Mouse (Mus musculus) spleen, adult 2 months (tissue): ENCODE results near the gene Hmga2. TPM values are rescaled to one million over a fixed set of nuclear protein-coding genes. Genes with fewer than 3 reads are reported as not detected.

Experiments
- DNase-seq, 2 experiments: peaks; one replicate each; pipeline versions ENCODE4 v3.0.0 to v3.0.0-alpha.2; 2012 to 2021; ENCODE audit warnings: low spot score in 2 of 2, low read depth in 1 of 2
- H3K27ac ChIP-seq: fragments of 200-500 bp; 2 replicates; pipeline ENCODE4 v1.5.1; 2012; ENCODE audit warnings: low read length, inconsistent platforms; ENCODE audit not compliant: insufficient read depth
- H3K27me3 ChIP-seq: fragments of 200-500 bp; 2 replicates; pipeline ENCODE4 v1.6.1; 2012; ENCODE audit warnings: mild to moderate bottlenecking, moderate library complexity, low read length, inconsistent platforms; ENCODE audit not compliant: control insufficient read depth, insufficient read depth
- H3K36me3 ChIP-seq: fragments of 200-500 bp; 2 replicates; pipeline ENCODE4 v1.6.1; 2012; ENCODE audit warnings: mild to moderate bottlenecking, low read length, inconsistent platforms; ENCODE audit not compliant: control insufficient read depth, insufficient read depth
- H3K4me1 ChIP-seq: fragments of 200-500 bp; 2 replicates; pipeline ENCODE4 v1.6.1; 2011; ENCODE audit warnings: inconsistent platforms; ENCODE audit not compliant: control insufficient read depth, insufficient read depth, insufficient read length
- H3K4me3 ChIP-seq: fragments of 200-500 bp; 2 replicates; pipeline ENCODE4 v1.5.1; 2011; ENCODE audit warnings: mild to moderate bottlenecking, inconsistent platforms; ENCODE audit not compliant: insufficient read depth, insufficient read length; ENCODE audit errors: extremely low read depth
- CTCF ChIP-seq: fragments of 200-500 bp; IDR thresholded peaks from 2 replicates; pipeline ENCODE4 v1.5.1; 2011; ENCODE audit warnings: mild to moderate bottlenecking, inconsistent platforms; ENCODE audit not compliant: insufficient read depth, insufficient read length, insufficient replicate concordance; ENCODE audit errors: extremely low read depth
- POLR2A ChIP-seq: fragments of 200-500 bp; IDR thresholded peaks from 2 replicates; pipeline ENCODE4 v1.6.1; 2011; ENCODE audit warnings: low read depth, low read length, inconsistent platforms
- WGBS: fragments of 180-500 bp; shearing (Covaris S2); methylation state at CpG from one replicate; pipeline ENCODE4 v1.1.7; 2018; 5-methylcytosine and 5-hydroxymethylcytosine counted together
- polyA plus RNA-seq: library from polyadenylated mRNA; depleted of rRNA; stranded (reverse); fragments of >200 nt; gene quantifications from 2 replicates; pipeline ENCODE4 v1.2.3, GENCODE M21; 2012

The Hmga2 gene
- polyA plus RNA-seq, 1 experiment = not detected

DNA sequence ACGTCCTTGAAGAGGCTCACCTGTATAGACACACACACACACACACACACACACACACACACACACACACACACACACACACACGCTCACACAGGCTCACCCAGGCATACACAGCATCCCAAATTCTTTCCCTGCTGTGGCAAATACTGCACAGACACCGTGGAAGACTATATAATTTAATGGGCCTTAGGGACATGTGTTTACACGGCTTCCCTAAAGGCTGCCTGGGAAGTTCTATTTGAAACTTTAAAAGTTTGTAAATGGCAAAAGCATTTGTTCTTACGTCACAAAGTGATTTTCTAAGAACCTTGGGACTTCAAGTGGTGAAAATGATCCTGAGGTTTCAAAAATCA is 42.8 kb downstream of the Hmga2 start:
- H3K4me3 ChIP-seq = no peak overlapping the region
- no peak overlapping the region for H3K27ac ChIP-seq
- H3K27me3 ChIP-seq = no peaks in the 10 kb centered on the region
- no peak for DNase-seq
- TF ChIP-seq CTCF (no peak), POLR2A (no peak)
- H3K4me1 ChIP-seq = no peaks in the 10 kb centered on the region
- no peaks in the 10 kb centered on the region for H3K36me3 ChIP-seq
- WGBS = 74% methylated on average over 5 of the region's 5 CpGs

DNA sequence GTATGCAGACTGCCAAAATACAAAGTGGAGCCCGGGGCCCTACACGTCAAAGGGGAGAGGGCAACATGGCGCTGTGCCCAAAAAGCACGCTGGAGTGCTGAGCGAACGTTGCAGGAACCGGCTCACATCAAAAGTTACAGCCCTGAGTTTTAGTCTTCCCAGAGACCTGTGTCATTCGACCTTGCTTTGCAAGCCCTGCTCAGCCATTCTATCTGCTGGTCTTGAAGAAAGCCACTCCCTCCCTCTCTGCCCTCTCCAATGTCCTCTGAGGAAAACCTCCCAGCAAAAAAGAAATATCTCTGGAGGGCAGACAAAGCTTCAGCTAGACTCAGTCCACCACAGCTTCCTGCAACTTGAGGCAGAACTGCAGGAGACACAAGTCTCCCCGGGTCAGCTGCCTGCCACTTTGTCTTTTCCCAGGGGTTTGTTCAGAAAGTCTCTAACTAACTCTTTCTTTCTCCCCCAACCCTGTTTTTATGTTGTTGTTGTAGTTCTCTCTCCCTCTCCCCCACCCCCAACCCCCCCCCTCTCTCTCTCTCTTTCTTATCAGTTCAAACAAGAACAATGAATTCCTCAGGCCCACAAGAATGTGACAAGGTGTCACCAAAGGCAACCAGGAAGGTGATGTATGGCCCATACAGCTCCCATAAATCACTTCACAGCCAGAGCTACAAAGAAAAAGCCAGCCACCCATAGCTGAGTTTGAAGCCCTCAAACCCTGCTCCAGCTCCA is 43.4 kb downstream of the Hmga2 start:
- no peaks in the 10 kb centered on the region for H3K27me3 ChIP-seq
- DNase-seq = no peak
- no peak for TF ChIP-seq CTCF
- TF ChIP-seq POLR2A = no peak
- H3K4me3 ChIP-seq = no peak overlapping the region
- H3K27ac ChIP-seq = no peak overlapping the region
- WGBS = 46% methylated on average over 9 of the region's 9 CpGs
- H3K4me1 ChIP-seq = no peaks in the 10 kb centered on the region
- H3K36me3 ChIP-seq = no peaks in the 10 kb centered on the region

DNA sequence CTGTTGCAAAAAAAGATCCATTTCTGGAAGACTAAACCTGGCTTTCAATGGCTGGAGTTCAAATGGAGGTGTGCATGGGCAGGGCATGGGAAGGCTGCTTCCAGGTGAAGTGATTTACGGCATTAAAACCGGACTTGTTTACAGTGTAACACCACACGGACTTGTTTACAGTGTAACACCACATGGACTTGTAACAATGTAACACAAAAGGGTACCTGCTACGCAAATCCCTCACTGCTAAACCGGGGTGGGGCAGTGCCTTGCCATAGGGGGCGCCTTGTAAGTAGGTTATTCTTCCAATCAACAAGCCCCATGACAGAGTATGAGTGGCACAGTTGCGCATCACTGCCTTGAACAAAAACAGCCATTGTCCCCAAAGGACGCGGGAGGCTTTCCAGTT is 44.2 kb downstream of the Hmga2 start:
- H3K27ac ChIP-seq = no peak overlapping the region
- H3K4me3 ChIP-seq = no peak overlapping the region
- H3K36me3 ChIP-seq = no peaks in the 10 kb centered on the region
- WGBS = 84% methylated on average over 9 of the region's 9 CpGs
- H3K4me1 ChIP-seq = no peaks in the 10 kb centered on the region
- no peaks in the 10 kb centered on the region for H3K27me3 ChIP-seq
- DNase-seq = no peak
- TF ChIP-seq CTCF (no peak), POLR2A (no peak)

DNA sequence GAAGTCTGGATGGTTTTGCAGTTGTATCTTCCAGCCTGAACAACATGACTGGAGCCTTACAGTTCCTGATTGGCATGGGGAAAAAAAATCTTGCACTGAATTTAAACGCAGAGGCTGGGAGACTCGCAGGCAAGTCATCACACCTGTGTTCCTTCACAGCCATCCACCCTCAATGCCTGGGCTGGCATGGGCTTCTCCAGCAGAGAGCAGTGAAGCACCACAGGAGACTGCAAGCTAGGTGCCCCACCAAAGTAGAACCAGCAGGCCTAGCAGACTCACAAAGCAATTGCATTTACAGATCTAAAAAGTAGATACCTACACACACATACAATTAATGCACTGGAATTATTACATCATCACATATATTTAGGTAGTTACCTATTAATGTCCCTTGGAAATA is 44.8 kb downstream of the Hmga2 start:
- WGBS = 85% methylated on average over 2 of the region's 2 CpGs
- Histone ChIP-seq H3K27ac (no peak overlapping the region), H3K27me3 (no peaks in the 10 kb centered on the region), H3K4me3 (no peak overlapping the region), H3K36me3 (no peaks in the 10 kb centered on the region), H3K4me1 (no peaks in the 10 kb centered on the region)
- TF ChIP-seq CTCF (no peak), POLR2A (no peak)
- no peak for DNase-seq

DNA sequence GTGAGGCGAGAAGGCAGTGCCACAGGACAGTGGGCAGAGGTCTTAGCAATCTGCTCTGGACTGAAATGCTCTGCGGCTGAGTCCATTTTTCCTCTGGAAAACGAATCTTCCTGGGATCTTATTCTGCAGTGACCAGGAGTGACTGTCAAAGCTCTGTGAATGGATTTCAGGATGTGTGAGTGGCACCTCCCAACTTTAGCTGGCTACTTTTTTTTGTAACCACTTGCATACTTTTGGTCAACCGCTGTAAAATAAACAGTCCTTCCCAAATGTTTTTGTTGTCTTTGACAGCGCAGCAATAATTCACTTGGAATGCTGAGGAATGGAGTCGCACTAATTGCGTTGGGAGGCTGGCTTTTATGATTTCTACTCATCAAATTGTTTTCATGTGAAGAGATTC is 45.8 kb downstream of the Hmga2 start:
- DNase-seq = no peak
- WGBS = 85% methylated on average over 7 of the region's 7 CpGs
- Histone ChIP-seq H3K27me3 (no peaks in the 10 kb centered on the region), H3K4me3 (no peak overlapping the region), H3K27ac (no peak overlapping the region), H3K4me1 (no peaks in the 10 kb centered on the region), H3K36me3 (no peaks in the 10 kb centered on the region)
- TF ChIP-seq CTCF (no peak), POLR2A (no peak)

DNA sequence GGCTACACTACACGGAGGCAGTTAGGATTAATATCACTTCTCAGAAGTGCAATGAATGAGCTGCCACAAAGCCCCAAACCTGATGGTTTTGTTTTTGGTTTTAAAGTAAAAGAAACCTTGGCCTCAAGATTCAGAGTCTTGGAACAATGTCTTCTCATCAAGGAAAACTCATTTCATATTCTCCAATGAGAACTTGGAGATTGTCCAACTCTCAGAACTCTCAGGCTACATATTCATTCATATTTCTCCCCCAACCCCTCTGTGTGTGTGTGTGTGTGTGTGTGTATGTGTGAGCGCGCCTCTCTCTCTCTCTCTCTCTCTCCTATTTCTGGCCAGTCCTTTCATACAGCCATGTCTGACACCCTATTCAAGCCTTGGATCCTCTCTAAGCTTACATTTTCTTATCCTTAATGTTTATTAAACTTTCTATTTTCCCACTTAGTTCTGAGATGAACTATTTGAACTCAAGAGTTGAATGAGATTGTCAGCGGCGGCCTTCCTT is 46.5 kb downstream of the Hmga2 start:
- WGBS = 91% methylated on average over 5 of the region's 5 CpGs
- Histone ChIP-seq H3K4me3 (no peak overlapping the region), H3K27ac (no peak overlapping the region), H3K4me1 (no peaks in the 10 kb centered on the region), H3K36me3 (no peaks in the 10 kb centered on the region), H3K27me3 (no peaks in the 10 kb centered on the region)
- no peak for DNase-seq
- TF ChIP-seq POLR2A (no peak), CTCF (no peak)

DNA sequence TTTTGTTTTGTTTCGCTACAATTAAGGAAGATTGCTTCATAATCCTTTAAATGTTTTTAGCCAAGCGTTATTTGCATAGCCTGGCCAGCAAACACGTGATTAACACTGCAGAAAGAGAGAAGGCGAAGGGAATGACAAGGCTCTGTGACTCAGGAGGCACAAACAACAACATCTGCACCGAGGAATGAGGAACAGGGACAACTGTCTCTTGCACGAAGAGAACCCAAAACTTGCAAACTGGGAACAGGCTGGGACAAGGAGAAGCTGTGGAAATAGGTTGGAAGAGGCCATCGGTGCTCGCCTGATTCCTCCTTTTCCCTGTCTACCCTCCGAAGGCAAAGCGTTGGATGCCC is 47.1 kb downstream of the Hmga2 start:
- TF ChIP-seq CTCF (no peak), POLR2A (no peak)
- H3K4me3 ChIP-seq = no peak overlapping the region

More for the DNA sequence above, 47.1 kb downstream of the Hmga2 start:
- no peaks in the 10 kb centered on the region for H3K27me3 ChIP-seq
- 66% methylated on average over 10 of the region's 10 CpGs for WGBS
- H3K36me3 ChIP-seq = no peaks in the 10 kb centered on the region
- no peak for DNase-seq
- H3K4me1 ChIP-seq = no peaks in the 10 kb centered on the region
- H3K27ac ChIP-seq = no peak overlapping the region
